Mouse (Mus musculus) liver, embryonic 11.5 days (tissue): ENCODE results near the gene Rpl41. TPM values are rescaled to one million over a fixed set of nuclear protein-coding genes. Genes with fewer than 3 reads are reported as not detected.

Experiments
- ATAC-seq: fragments of 200-750 bp; cut with Nextera tagmentation; replicated peaks from 2 replicates; pipeline ENCODE4 v1.8.0; 2017; ENCODE audit warnings: moderate number of reproducible peaks, mild to moderate bottlenecking, moderate TSS enrichment, moderate library complexity; ENCODE audit not compliant: low FRiP score
- DNase-seq: peaks from one replicate; pipeline ENCODE4 v3.0.0-alpha.2; 2017; ENCODE audit warnings: low spot score
- H3K27ac ChIP-seq: fragments of 300-500 bp; sonication (generic); 2 replicates; pipeline ENCODE4 v1.5.1; 2014; ENCODE audit warnings: mild to moderate bottlenecking, low read depth, low read length, control low read depth
- H3K27me3 ChIP-seq: fragments of 300-500 bp; sonication (generic); replicated peaks from 2 replicates; pipeline ENCODE4 v1.6.1; 2014; ENCODE audit warnings: low read length, mixed read lengths; ENCODE audit not compliant: control insufficient read depth, insufficient read depth
- H3K36me3 ChIP-seq: fragments of 300-500 bp; sonication (generic); 2 replicates; pipeline ENCODE4 v1.6.1; 2014; ENCODE audit warnings: mild to moderate bottlenecking, low read length, moderate library complexity, mixed read lengths; ENCODE audit not compliant: control insufficient read depth, insufficient read depth
- H3K4me1 ChIP-seq: fragments of 300-500 bp; sonication (generic); replicated peaks from 2 replicates; pipeline ENCODE4 v1.6.1; 2014; ENCODE audit warnings: low read length, mixed read lengths; ENCODE audit not compliant: control insufficient read depth, insufficient read depth
- H3K4me2 ChIP-seq: fragments of 300-500 bp; sonication (generic); 2 replicates; pipeline ENCODE4 v1.6.1; 2014; ENCODE audit warnings: mild to moderate bottlenecking, control low read depth, moderate library complexity
- H3K4me3 ChIP-seq: fragments of 300-500 bp; sonication (generic); 2 replicates; pipeline ENCODE4 v1.5.1; 2014; ENCODE audit warnings: low read depth, low read length, control low read depth
- H3K9ac ChIP-seq: fragments of 300-500 bp; sonication (generic); 2 replicates; pipeline ENCODE4 v1.6.1; 2014; ENCODE audit warnings: low read depth, low read length, control low read depth
- H3K9me3 ChIP-seq: fragments of 300-500 bp; sonication (generic); 2 replicates; pipeline ENCODE4 v1.6.1; 2016; ENCODE audit warnings: low read length, inconsistent platforms, mixed read lengths; ENCODE audit not compliant: control insufficient read depth
- WGBS: fragments of 180-500 bp; shearing (Covaris S2); extraction: QIAGEN DNeasy Blood & Tissue Kit; methylation state at CpG from one replicate; pipeline ENCODE4 v1.1.7; 2014; 5-methylcytosine and 5-hydroxymethylcytosine counted together
- polyA plus RNA-seq: library from polyadenylated mRNA; unstranded; fragments of >200 nt; fragmentation: Nextera tagmentation; extraction: Ambion mirVana; gene quantifications from 2 replicates; pipeline ENCODE4 v1.2.1, GENCODE M21; 2014

The Rpl41 gene
- polyA plus RNA-seq, 1 experiment from 2014 or later: 3,859 TPM

DNA sequence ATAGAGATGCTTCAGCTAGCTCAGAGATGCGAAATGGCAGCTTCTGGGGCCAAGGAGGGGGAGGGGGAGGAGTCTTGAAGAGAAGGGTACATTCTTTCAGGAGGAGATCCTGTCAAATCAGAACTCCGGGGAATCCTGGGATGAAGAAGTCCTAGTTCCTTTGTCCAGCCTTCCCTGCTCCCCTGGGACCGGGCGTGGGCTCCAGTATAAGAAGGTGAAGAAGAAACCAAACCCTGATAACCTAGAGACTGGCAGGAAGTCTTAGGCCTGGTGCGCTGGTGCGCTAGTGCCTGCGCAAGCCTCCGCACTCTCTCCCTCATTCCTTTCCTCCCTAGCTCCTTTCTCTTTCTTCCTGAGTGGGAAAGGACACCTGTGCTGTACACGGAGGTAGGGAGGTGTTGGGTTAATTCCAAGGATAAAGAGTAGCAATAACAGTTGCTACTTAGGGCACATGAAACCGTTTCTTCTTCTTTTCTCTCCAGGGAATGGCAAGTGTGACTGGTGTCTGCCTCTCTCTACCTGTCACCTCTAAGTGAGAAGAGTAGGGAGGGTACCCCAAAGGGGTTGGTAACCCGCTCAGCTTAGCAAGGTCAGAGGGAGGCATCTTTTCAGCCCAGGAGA is 24.9 kb downstream of the Rpl41 start:
- Histone ChIP-seq H3K27ac (peak overlapping the region; percentile 84), H3K9me3 (no peaks in the 10 kb centered on the region), H3K9ac (peak overlapping the region; percentile 89), H3K4me2 (peak overlapping the region; percentile 93), H3K27me3 (0 out of 2 replicates have a peak, but pooled peaks cover 3% of the 10 kb centered on the region), H3K4me3 (peak overlapping the region; percentile 89), H3K4me1 (peaks cover 18% of the 10 kb centered on the region), H3K36me3 (peaks cover 2% of the 10 kb centered on the region; the same call in 1 of the 2 replicates)
- DNase-seq (no peak), ATAC-seq (no peak)
- WGBS: 22% methylated on average over 11 of the region's 11 CpGs

GRCm38 (mm10) chr10:128522351-128522750 is 26.8 kb downstream of the Rpl41 start:
- Histone ChIP-seq H3K9ac (no peak overlapping the region), H3K36me3 (peaks cover 7% of the 10 kb centered on the region; the same call in 1 of the 2 replicates), H3K4me3 (no peak overlapping the region), H3K27me3 (0 out of 2 replicates have a peak, but pooled peaks cover 3% of the 10 kb centered on the region), H3K9me3 (no peaks in the 10 kb centered on the region), H3K27ac (no peak overlapping the region), H3K4me1 (peaks cover 19% of the 10 kb centered on the region), H3K4me2 (no peak overlapping the region)
- ATAC-seq: no peak
- 85% methylated on average over 6 of the region's 6 CpGs for WGBS
- DNase-seq: no peak

- ATAC-seq (no peak), DNase-seq (no peak)
- H3K4me1 ChIP-seq: peaks cover 27% of the 10 kb centered on the region
- no peak overlapping the region for H3K4me2 ChIP-seq
- H3K9ac ChIP-seq: no peak overlapping the region
- 0 out of 2 replicates have a peak, but pooled peaks cover 3% of the 10 kb centered on the region for H3K27me3 ChIP-seq
- no peak overlapping the region for H3K27ac ChIP-seq
- H3K4me3 ChIP-seq: no peak overlapping the region
- 88% methylated on average over 16 of the region's 16 CpGs for WGBS
- no peaks in the 10 kb centered on the region for H3K9me3 ChIP-seq
- peaks cover 7% of the 10 kb centered on the region; the same call in 1 of the 2 replicates for H3K36me3 ChIP-seq
Observed at GRCm38 (mm10) chr10:128520591-128520990, 28.5 kb downstream of the Rpl41 start.

- Histone ChIP-seq H3K36me3 (peaks cover 9% of the 10 kb centered on the region; the same call in 1 of the 2 replicates), H3K27me3 (no peaks in the 10 kb centered on the region)
Observed at GRCm38 (mm10) chr10:128518833-128519232, 30.3 kb downstream of the Rpl41 start.

DNA sequence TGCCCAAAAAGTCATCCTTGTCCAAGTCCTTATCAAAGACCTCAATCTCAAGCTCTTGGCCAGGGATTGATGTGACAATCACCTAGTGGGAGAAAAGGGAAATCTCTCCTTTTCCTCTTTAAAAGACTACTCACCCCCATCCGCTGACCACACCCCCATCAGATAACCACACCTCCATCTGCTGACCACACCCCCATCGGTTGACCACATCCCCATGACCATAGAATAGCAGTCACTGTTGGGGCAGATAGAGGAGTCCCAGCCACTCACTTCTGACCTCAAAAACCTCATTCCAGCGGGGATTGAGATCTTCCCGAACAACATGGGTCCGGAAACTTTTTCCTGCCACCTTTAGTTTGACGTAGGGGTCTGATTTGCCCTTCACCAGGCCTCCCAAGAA is 32.4 kb downstream of the Rpl41 start:
- H3K4me3 ChIP-seq: peak overlapping the region; percentile 29; the same call in 1 of the 2 replicates
- H3K9ac ChIP-seq: no peak overlapping the region
- peak overlapping the region; percentile 48 for H3K4me2 ChIP-seq
- no peaks in the 10 kb centered on the region for H3K9me3 ChIP-seq
- WGBS: 20% methylated on average over 6 of the region's 6 CpGs
- H3K36me3 ChIP-seq: peaks cover 9% of the 10 kb centered on the region; the same call in 1 of the 2 replicates
- no peaks in the 10 kb centered on the region for H3K27me3 ChIP-seq
- H3K27ac ChIP-seq: no peak overlapping the region
- peaks cover 19% of the 10 kb centered on the region for H3K4me1 ChIP-seq
- DNase-seq: no peak
- peak; percentile 21; the same call in 1 of the 2 replicates for ATAC-seq

More at GRCm38 (mm10) chr10:128518833-128519232, 30.3 kb downstream of the Rpl41 start:
- no peak overlapping the region for H3K9ac ChIP-seq
- no peak overlapping the region for H3K4me3 ChIP-seq
- H3K4me1 ChIP-seq: peaks cover 20% of the 10 kb centered on the region
- H3K4me2 ChIP-seq: no peak overlapping the region
- ATAC-seq (0 out of 2 replicates have a peak, but pooled peaks have one; percentile 27), DNase-seq (no peak)
- no peaks in the 10 kb centered on the region for H3K9me3 ChIP-seq
- no peak overlapping the region for H3K27ac ChIP-seq
- 74% methylated on average over 7 of the region's 7 CpGs for WGBS

DNA sequence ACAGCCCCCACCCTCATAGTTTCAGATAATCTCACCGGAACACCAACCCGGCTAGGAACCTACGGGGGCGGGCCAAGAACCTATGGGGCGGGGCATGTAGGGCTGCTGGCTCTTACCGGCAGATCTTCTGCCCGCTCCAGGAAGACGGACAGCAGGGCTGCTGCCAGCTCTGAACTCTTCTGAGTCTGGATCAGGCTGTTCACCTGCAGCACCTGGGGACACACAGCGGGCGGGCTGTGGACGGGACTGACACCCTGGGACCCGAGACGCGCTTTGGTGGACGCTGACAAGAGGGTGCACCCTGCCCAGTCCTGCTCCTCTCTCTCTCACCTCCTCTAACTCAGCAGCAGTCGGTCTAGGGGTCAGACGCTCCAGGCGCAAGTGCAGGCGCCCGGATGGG is 33.1 kb downstream of the Rpl41 start:
- Histone ChIP-seq H3K9me3 (no peaks in the 10 kb centered on the region), H3K4me1 (peaks cover 22% of the 10 kb centered on the region), H3K4me2 (peak overlapping the region; percentile 48), H3K36me3 (peaks cover 9% of the 10 kb centered on the region; the same call in 1 of the 2 replicates), H3K27ac (no peak overlapping the region), H3K4me3 (peak overlapping the region; percentile 29; the same call in 1 of the 2 replicates), H3K9ac (no peak overlapping the region; the same call in 1 of the 2 replicates), H3K27me3 (no peaks in the 10 kb centered on the region)
- peak; percentile 61 for ATAC-seq
- DNase-seq: no peak
- WGBS: 38% methylated on average over 20 of the region's 20 CpGs

DNA sequence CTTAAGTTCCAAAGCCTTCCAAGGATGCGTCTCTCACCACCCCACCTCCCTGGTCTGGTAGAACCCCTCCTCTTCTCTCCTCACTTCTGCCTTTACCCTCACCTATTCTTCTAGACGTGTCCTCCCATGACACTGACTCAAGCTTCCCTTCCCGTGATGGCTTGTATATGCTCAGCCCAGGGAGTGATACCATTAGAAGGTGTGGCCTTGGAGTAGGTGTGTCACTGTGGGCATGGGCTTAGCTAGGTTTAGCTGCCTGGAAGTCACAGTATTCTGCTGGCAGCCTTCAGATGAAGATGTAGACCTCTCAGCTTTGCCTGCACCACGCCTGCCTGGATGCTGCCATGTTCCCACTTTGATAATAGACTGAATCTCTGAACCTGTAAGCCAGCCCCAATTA is 34.1 kb downstream of the Rpl41 start:
- DNase-seq: no peak
- H3K9ac ChIP-seq: no peak overlapping the region
- H3K36me3 ChIP-seq: peaks cover 11% of the 10 kb centered on the region; the same call in 1 of the 2 replicates
- no peaks in the 10 kb centered on the region for H3K9me3 ChIP-seq
- H3K4me2 ChIP-seq: no peak overlapping the region
- WGBS: 81% methylated on average over 4 of the region's 4 CpGs
- no peak overlapping the region for H3K27ac ChIP-seq
- peaks cover 22% of the 10 kb centered on the region for H3K4me1 ChIP-seq
- no peaks in the 10 kb centered on the region for H3K27me3 ChIP-seq
- no peak overlapping the region for H3K4me3 ChIP-seq
- ATAC-seq: no peak

DNA sequence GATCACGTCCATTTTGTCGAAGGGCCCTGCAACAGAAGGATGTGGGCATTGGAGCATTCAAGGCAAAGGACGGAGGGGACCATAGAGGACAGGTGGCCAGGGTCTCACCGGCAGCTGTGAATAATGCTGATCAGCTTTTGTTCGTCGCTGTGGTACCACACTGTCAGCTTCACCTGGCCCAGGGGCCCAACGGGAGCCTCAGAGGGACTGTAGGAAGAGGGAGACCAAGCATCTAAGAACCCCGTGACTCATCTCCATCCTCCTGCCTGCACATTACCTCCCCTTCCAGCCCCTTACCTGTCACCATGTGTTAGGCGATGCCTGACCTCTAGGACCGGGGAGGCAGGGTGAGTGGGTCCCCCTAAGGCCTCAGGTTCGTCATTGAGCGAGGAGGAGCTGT is 37.3 kb downstream of the Rpl41 start:
- peaks cover 7% of the 10 kb centered on the region for H3K36me3 ChIP-seq

GRCm38 (mm10) chr10:128511189-128511588 is 37.9 kb downstream of the Rpl41 start:
- ATAC-seq: 0 out of 2 replicates have a peak, but pooled peaks have one; percentile 27
- H3K36me3 ChIP-seq: peaks cover 7% of the 10 kb centered on the region
- 77% methylated on average over 9 of the region's 9 CpGs for WGBS

More for the DNA sequence above, 37.3 kb downstream of the Rpl41 start:
- Histone ChIP-seq H3K9ac (no peak overlapping the region), H3K4me3 (no peak overlapping the region), H3K27ac (no peak overlapping the region), H3K27me3 (no peaks in the 10 kb centered on the region), H3K4me2 (no peak overlapping the region), H3K9me3 (no peaks in the 10 kb centered on the region), H3K4me1 (peaks cover 15% of the 10 kb centered on the region)
- DNase-seq: no peak
- no peak for ATAC-seq
- 86% methylated on average over 12 of the region's 12 CpGs for WGBS

More at GRCm38 (mm10) chr10:128511189-128511588, 37.9 kb downstream of the Rpl41 start:
- no peak for DNase-seq
- no peaks in the 10 kb centered on the region for H3K27me3 ChIP-seq
- H3K9me3 ChIP-seq: no peaks in the 10 kb centered on the region
- peaks cover 10% of the 10 kb centered on the region for H3K4me1 ChIP-seq
- no peak overlapping the region for H3K4me2 ChIP-seq
- no peak overlapping the region for H3K27ac ChIP-seq
- H3K4me3 ChIP-seq: no peak overlapping the region
- H3K9ac ChIP-seq: no peak overlapping the region
